Mouse (Mus musculus) layer of hippocampus, postnatal 14 days (tissue): ENCODE measurements around the gene Eef1akmt3. TPM values are rescaled to one million over a fixed set of nuclear protein-coding genes. Genes with fewer than 3 reads are reported as not detected.
"Not testable (repeated sequence)": the region's sequence is repeated elsewhere in the genome, so short reads cannot be mapped to it uniquely, and the experiment has no call there.

Source experiments
- DNase-seq, 2 experiments: peaks; one replicate each; pipeline ENCODE4 v3.0.0; 2021 to 2022; ENCODE audit warnings: low spot score in 2 of 2, mixed read lengths in 1 of 2
- long read RNA-seq, 2 experiments: library from polyadenylated mRNA; stranded (forward); transcript quantifications; one replicate each; pipeline ENCODE4 v2.0.0; 2021
- total RNA-seq, 2 experiments: library from RNA; stranded (reverse); gene quantifications; 2 replicates each; pipeline ENCODE4 v1.2.3; 2021

The Eef1akmt3 gene
- total RNA-seq: under 1 TPM; 0.36 to 0.41 TPM
- long read RNA-seq, experiment 1: 0 reads
- long read RNA-seq, experiment 2: 0 reads

- DNase-seq: no peak
Observed at GRCm38 (mm10) chr10:127041274-127041766, at the start of gene Eef1akmt3, which contains the start of gene Mettl1. Gene Eef1akmt3 (minus strand): TSS chr10:127041513. Gene Mettl1 (plus strand): TSS chr10:127041414.

DNA sequence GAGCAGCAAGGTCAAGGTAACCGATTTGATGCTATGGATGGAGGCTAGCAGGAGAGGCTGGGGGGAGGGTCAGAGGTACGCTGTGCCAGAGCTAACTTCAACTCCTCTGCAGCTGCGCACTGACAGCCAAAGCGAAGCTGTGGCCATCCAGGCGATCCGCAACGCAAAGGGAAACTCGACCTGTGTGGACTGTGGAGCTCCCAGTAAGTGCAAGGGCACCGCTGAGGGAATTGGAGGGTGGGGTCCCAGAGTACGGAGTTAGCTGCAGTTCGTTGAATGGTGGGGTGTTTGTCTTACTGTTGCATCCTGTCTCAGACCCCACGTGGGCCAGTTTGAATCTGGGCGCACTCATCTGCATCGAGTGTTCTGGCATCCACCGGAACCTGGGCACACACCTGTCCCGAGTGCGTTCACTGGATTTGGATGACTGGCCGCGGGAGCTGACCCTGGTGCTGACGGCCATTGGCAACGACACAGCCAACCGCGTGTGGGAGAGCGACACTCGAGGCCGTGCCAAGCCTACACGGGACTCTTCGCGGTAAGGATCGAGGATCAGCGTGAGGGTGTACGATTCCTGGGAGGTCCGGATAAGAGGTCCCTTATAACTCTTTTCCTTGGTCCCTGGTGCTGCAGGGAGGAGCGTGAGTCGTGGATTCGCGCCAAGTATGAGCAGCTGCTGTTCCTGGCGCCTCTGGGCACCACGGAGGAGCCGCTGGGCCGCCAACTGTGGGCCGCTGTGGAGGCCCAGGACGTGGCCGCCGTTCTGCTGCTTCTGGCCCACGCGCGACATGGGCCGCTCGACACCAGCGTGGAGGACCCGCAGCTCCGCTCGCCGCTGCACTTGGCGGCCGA lies 49.5 kb upstream of the Eef1akmt3 start:
- peak in 1 of 2 experiments; percentile 62 for DNase-seq

- DNase-seq: no peak
Observed at GRCm38 (mm10) chr10:127085633-127086032, 44.3 kb upstream of the Eef1akmt3 start.

GRCm38 (mm10) chr10:127085052-127085451 lies 43.7 kb upstream of the Eef1akmt3 start:
- DNase-seq: no peak

DNA sequence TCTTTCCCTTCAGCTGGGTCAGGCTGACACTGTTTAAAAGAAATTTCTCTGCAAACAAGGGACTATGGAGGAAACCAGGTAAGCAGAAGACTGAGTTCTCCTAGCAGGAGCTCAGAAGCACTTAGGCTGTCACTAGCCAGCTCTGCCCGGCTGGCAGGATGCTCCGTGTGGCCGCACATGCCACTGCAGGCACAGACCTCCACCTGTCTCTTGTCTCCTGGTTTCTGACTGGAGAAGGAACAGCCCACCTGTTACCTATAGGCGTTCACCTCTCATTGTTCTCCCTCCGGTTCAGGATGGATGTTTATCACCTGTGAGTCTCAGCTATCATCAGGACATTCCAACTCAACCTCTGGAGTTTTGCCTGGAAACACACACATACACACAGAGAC lies 42.6 kb upstream of the Eef1akmt3 start:
- DNase-seq: no peak

GRCm38 (mm10) chr10:127083292-127083914 lies 42.1 kb upstream of the Eef1akmt3 start:
- DNase-seq: no peak

DNA sequence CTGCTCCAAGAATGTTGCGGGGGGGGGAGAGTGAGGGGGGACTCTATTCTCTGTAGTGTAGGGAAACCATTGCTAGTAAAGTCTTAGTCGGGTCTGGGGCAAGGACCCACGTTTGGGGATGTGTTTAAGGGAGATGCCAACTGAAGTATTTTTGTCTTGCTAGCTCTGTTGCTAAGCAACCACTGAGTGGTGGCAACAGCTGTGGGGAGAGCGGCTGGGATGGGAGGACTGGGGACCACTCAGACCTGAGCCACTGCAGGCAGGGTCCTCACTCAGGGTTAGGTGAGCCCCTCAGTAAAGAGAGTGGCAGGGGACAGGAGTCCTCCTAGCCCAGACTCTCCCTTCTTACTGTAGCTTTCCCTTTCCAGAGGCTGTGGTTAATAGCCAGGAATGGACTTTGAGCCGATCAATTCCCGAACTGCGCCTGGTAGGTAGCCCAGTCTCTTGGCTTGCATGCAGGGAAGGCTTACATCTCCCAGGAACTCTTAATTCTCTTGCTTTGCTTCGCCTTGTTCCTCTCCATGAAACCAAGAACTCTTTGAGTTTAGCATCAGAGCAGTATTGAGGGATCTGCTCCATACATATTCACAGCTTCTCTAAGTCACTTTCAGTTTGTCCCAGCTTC lies 40.8 kb upstream of the Eef1akmt3 start:
- peak in 1 of 2 experiments; percentile 34 for DNase-seq

GRCm38 (mm10) chr10:127080901-127081780 lies 39.8 kb upstream of the Eef1akmt3 start:
- peak in 1 of 2 experiments; percentile 49 for DNase-seq

- peak in 1 of 2 experiments; percentile 59 for DNase-seq
Observed at GRCm38 (mm10) chr10:127079665-127080391, 38.5 kb upstream of the Eef1akmt3 start.

DNA sequence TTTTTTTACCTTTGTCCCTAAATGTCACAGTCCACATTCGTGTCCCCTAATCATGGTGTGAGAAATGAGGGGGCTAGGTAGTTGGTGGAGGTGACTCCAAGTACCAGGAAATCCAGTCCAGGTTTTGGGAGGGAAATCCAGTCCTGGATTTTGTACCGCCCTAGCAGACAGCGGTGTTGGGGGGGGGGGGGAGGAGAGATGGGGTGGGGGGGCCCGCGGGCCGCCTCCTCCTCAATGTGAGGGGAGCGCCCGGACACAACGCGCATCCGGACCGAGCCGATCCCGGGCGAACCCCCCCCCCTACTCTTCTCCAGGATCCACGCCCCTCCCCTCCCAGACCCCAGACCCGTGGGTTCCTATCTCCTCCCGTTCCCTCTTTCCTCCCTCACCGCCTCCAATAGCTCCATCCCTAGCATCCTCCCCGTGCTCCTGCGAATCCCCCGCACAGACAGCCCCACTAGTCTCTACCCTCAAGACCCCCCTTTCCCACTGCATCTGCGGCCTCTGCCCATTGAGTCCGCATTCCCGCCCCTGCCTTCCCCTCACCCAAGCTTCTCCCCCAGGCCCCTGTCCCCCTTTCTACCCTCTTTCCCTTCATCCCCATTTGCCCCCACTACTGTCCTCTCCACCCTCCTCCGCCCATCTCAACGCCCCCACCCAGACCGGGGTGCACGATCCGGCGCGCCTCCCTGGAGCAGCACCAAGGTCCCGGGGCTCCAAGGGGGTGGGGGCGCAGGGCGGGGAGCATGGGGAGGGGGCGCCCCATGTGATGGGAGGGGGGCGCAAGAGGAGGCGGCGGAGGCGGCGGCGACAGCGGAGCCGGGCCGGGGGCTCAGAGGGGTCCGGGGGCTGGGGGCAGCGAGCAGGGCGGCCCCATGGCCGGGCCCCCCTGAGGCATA lies 37.6 kb upstream of the Eef1akmt3 start:
- DNase-seq: peak; percentile 75 to 80

DNA sequence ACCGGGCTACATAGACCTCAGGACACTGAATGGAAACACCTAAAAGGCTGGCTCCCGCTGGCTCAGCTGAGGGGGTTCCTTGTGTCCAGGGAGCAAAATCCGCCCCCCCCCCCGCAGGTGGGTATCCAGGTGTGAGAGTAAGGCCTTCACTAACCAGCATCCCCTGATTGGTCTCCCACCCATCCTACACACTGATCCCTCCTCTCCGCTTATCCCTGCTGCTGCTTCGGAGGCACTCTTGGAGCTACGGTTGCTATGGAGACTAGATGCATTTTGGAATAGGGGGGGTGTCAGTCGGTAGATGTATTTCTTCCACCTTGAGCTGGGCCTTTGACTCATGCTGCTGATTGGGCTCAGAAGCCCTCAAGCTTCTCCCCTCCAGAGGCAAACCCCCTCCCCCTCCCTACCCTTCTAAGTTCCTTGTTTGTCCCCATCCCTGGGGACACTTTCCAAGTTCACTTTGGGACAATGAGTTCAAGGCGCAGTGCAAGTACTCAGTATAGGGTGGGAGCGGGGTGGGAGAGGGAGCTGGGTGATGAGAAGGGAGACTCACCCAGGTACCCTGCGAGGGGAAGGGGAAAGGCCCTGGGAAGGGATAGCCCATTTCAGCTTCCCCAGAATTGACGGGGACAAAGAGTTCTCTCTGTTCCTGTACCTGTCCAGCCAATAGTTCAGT lies 36.8 kb upstream of the Eef1akmt3 start:
- peak in 1 of 2 experiments; percentile 41 for DNase-seq

GRCm38 (mm10) chr10:127077515-127077914 lies 36.2 kb upstream of the Eef1akmt3 start:
- DNase-seq: peak in 1 of 2 experiments; percentile 27

DNA sequence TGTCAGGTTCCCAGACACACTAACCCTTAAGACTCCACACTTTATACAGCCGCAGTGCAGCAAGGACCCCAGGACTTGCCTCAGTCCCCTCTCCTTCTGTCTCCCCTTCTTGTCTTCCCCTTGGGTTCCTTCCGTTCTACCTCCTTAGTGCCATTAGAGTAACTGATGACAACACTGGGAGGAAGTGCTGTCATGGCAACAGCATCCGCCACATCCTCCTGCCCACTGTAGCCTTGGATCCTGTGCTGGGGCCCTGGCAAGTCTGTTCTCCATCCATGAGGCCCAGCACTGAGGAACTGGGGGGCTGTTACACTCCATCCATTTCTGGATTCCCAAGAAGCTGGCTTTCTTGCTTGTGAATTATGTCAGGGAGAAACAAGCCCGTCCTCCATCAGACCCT lies 34.8 kb upstream of the Eef1akmt3 start:
- DNase-seq: no peak

GRCm38 (mm10) chr10:127075651-127076050 lies 34.3 kb upstream of the Eef1akmt3 start:
- DNase-seq: no peak

GRCm38 (mm10) chr10:127075080-127075479 lies 33.8 kb upstream of the Eef1akmt3 start, which contains the start of gene Agap2:
Gene Agap2 (plus strand): TSS chr10:127075284.
- DNase-seq: no peak

GRCm38 (mm10) chr10:127073981-127074380 lies 32.7 kb upstream of the Eef1akmt3 start:
- no peak for DNase-seq

GRCm38 (mm10) chr10:127072969-127073368 lies 31.7 kb upstream of the Eef1akmt3 start:
- DNase-seq: not testable (repeated sequence)

DNA sequence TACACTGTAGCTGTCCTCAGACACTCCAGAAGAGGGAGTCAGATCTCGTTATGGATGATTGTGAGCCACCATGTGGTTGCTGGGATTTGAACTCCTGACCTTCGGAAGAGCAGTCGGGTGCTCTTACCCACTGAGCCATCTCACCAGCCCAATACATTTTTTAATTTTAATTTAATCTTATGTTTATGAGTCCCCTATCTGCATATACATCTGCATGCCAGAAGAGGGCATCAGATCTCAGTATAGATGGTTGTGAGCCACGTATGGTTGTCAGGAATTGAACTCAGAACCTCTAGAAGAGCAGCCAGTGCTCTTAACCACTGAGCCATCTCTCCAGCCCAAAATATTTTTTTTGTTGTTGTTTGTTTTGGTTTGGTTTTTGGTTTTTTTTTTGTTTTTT lies 31.0 kb upstream of the Eef1akmt3 start:
- not testable (repeated sequence) for DNase-seq
